Mouse (Mus musculus) liver, postnatal 0 days (tissue): Measurements from ENCODE around the gene Car11. TPM values are rescaled to one million over a fixed set of nuclear protein-coding genes. Genes with fewer than 3 reads are reported as not detected.

Experiments used
- ATAC-seq: fragments of 200-750 bp; cut with Nextera tagmentation; 2 replicates; pipeline ENCODE4 v1.8.0; 2017; ENCODE audit warnings: mild to moderate bottlenecking, moderate library complexity
- DNase-seq: peaks from one replicate; pipeline ENCODE4 v3.0.0-alpha.2; 2016
- H3K27ac ChIP-seq: fragments of 300-500 bp; sonication (generic); 2 replicates; pipeline ENCODE4 v1.5.1; 2014; ENCODE audit warnings: antibody characterized with exemption, moderate library complexity, mild to moderate bottlenecking, low read depth
- H3K27me3 ChIP-seq: fragments of 300-500 bp; sonication (generic); 2 replicates; pipeline ENCODE4 v1.6.1; 2014; ENCODE audit warnings: low read length, control low read depth, mixed read lengths; ENCODE audit not compliant: insufficient read depth
- H3K36me3 ChIP-seq: fragments of 300-500 bp; sonication (generic); replicated peaks from 2 replicates; pipeline ENCODE4 v1.6.1; 2014; ENCODE audit warnings: mild to moderate bottlenecking, control low read depth, low read length, moderate library complexity, mixed read lengths; ENCODE audit not compliant: insufficient read depth
- H3K4me1 ChIP-seq: fragments of 300-500 bp; sonication (generic); 2 replicates; pipeline ENCODE4 v1.6.1; 2014; ENCODE audit warnings: antibody characterized with exemption, mild to moderate bottlenecking, control low read depth; ENCODE audit not compliant: insufficient read depth
- H3K4me2 ChIP-seq: fragments of 300-500 bp; sonication (generic); 2 replicates; pipeline ENCODE4 v1.6.1; 2014; ENCODE audit warnings: low read depth, mild to moderate bottlenecking, low read length, moderate library complexity, mixed read lengths
- H3K4me3 ChIP-seq: fragments of 300-500 bp; sonication (generic); 2 replicates; pipeline ENCODE4 v1.5.1; 2014; ENCODE audit warnings: low read depth, low read length
- H3K9ac ChIP-seq: fragments of 300-500 bp; sonication (generic); replicated peaks from 2 replicates; pipeline ENCODE4 v1.6.1; 2014; ENCODE audit warnings: mild to moderate bottlenecking, moderate library complexity
- H3K9me3 ChIP-seq: fragments of 300-500 bp; sonication (generic); 2 replicates; pipeline ENCODE4 v1.6.1; 2016; ENCODE audit warnings: mild to moderate bottlenecking, control low read depth, low read length, mixed read lengths
- CTCF ChIP-seq: sonication (generic); IDR thresholded peaks from 2 replicates; pipeline ENCODE4 v1.5.1; 2016; ENCODE audit warnings: antibody characterized with exemption, low read depth
- EP300 ChIP-seq: IDR thresholded peaks from 2 replicates; pipeline ENCODE4 v1.6.1; 2016; ENCODE audit warnings: antibody characterized with exemption, low read depth, mild to moderate bottlenecking
- WGBS: fragments of 180-500 bp; shearing (Covaris S2); extraction: QIAGEN DNeasy Blood & Tissue Kit; methylation state at CpG from one replicate; pipeline ENCODE4 v1.1.7; 2014; ENCODE audit not compliant: insufficient replicate concordance; 5-methylcytosine and 5-hydroxymethylcytosine counted together
- polyA plus RNA-seq: library from polyadenylated mRNA; unstranded; fragments of >200 nt; fragmentation: Nextera tagmentation; extraction: Ambion mirVana; gene quantifications from 2 replicates; pipeline ENCODE4 v1.2.1, GENCODE M21; 2015

Gene Car11
- polyA plus RNA-seq, 1 experiment from 2014 or later = 0.15 TPM

DNA sequence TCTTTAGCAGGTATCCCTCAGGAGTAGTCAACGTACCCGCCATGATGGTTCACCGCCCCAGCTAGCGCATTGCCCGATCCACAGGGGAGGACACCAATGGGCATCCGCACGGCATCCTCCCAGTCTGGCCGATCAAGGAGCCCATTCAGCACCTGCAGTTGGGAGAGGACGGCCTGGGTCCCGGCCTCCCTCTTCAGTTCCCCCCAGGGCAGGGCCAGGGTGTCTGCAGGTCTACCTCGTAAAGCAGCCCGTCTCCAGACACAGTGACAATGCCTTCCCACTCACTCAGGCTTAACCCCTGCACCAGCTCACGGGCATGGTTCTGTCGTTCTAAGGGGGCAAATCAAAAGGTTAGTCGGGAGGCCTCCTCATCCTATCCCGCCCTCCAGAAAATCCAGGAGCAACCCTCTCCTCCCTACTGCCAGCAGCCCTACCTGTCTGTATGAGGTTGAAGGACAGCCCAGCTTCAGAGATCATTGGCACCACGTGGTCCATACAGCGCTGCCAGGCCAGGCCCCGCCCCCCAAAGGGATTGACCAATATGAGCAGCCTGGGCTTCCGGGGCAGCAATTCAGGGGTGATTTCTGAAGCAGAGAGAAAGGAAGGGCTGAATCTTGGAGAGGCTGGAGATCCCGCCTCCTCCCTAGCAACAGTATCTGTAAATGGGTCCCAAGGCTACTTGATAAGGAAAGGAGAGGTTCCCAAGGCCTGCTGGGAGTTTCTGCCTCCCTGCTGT lies 12.5 kb downstream of the Car11 start:
- Histone ChIP-seq H3K27ac (peak overlapping the region; percentile 88), H3K4me2 (no peak overlapping the region), H3K36me3 (peaks cover 36% of the 10 kb centered on the region), H3K4me1 (peaks cover 51% of the 10 kb centered on the region), H3K9ac (no peak overlapping the region), H3K4me3 (no peak overlapping the region), H3K9me3 (no peaks in the 10 kb centered on the region), H3K27me3 (no peaks in the 10 kb centered on the region)
- TF ChIP-seq CTCF = no peak
- ATAC-seq = peak; percentile 16
- WGBS = 85% methylated on average over 21 of the region's 21 CpGs
- peak; percentile 80 for DNase-seq

DNA sequence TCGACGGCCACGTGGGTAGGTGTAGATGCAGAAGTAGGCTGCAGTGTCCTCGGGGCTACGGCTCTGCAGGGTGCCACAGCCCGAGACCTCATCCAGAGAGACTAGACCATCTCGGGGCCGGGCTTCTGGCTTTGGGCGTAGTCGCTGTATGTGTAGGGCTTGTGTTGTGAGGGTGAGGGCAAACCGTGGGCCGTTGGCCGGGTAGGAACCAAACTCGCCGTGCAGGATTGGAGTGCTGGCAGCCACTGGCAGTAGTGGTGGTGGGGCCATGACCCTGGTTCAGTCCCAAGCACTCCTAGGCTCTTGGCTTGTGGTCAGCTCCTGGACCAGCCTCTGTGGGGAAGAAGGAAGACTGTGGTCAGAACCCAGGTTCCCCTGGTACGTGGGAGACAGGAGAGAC lies 13.8 kb downstream of the Car11 start:
- peak overlapping the region; percentile 89 for H3K4me2 ChIP-seq
- peak overlapping the region; percentile 16 for H3K9ac ChIP-seq
- H3K9me3 ChIP-seq = no peaks in the 10 kb centered on the region
- 90% methylated on average over 16 of the region's 16 CpGs for WGBS
- H3K36me3 ChIP-seq = peaks cover 36% of the 10 kb centered on the region
- 0 out of 2 replicates have a peak overlapping the region, but pooled peaks have one; percentile 84 for H3K4me3 ChIP-seq
- ATAC-seq (no peak), DNase-seq (no peak)
- no peak for TF ChIP-seq EP300
- TF ChIP-seq CTCF = no peak
- peak overlapping the region; percentile 88 for H3K27ac ChIP-seq
- peaks cover 42% of the 10 kb centered on the region for H3K4me1 ChIP-seq
- H3K27me3 ChIP-seq = no peaks in the 10 kb centered on the region

DNA sequence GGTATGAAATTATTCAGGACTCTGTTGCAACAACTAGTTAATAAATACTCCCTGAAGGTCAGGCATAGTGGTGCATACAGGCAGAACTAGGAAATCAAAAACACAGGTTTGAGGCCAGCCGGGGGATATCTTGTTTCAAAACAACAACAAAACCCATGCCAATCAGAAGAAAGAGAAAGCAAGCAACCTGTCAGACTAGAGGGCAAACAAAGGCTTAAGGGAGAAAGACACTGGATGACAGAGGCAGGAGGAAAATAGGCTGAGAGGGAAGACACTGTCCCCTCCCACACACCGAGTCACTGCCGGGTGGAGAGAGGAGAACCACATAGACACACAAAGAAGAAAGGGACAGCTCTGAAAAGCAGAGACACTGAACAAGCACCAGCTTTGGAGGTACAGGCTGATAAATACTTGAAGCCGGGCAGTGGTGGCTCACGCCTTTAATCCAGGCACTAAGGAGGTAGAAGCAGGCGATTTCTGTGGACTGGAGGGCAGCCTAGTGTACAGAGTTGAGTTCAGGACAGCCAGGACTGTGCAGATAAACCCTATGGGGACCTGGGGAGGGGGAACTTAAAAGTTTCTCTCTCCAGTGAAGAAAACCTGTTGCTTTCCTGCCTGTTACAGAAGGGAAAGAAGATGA lies 14.4 kb downstream of the Car11 start:
- TF ChIP-seq CTCF (no peak), EP300 (peak; percentile 31; the same call in 1 of the 2 replicates)
- Histone ChIP-seq H3K27me3 (no peaks in the 10 kb centered on the region), H3K4me3 (peak overlapping the region; percentile 84), H3K36me3 (peaks cover 36% of the 10 kb centered on the region), H3K4me1 (peaks cover 39% of the 10 kb centered on the region), H3K4me2 (peak overlapping the region; percentile 89), H3K9ac (peak overlapping the region; percentile 69), H3K27ac (peak overlapping the region; percentile 88), H3K9me3 (no peaks in the 10 kb centered on the region)
- ATAC-seq (peak; percentile 6; the same call in 1 of the 2 replicates), DNase-seq (no peak)
- 66% methylated on average over 6 of the region's 6 CpGs for WGBS

DNA sequence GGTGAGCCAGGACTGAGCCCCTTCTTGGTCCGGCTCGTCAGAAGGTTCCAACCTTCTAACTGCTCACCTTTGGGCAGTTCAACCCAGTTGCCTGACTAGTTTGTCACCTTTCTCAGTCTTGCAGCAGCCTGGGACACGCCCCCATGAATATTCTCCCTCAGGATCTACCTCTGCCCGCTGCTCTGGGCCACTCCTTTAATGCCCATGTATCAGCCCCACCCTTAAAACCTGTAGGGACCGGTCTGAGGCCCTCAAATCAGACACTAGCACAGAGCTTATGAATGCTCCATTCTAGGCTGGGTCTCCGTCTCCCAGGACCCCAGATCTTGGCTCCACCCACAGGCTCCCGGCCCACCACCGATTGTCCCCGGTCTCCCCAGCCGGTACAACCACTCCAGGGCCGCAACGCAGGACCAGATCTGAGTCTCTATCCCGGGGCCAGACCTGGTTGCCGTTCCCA lies 15.0 kb downstream of the Car11 start:
- TF ChIP-seq CTCF (no peak), EP300 (no peak)
- Histone ChIP-seq H3K4me2 (peak overlapping the region; percentile 89), H3K27ac (peak overlapping the region; percentile 88), H3K4me1 (peaks cover 46% of the 10 kb centered on the region), H3K9me3 (no peaks in the 10 kb centered on the region), H3K36me3 (peaks cover 40% of the 10 kb centered on the region), H3K27me3 (no peaks in the 10 kb centered on the region), H3K9ac (peak overlapping the region; percentile 69), H3K4me3 (peak overlapping the region; percentile 84)
- ATAC-seq (peak; percentile 48), DNase-seq (no peak)
- 11% methylated on average over 14 of the region's 14 CpGs for WGBS

DNA sequence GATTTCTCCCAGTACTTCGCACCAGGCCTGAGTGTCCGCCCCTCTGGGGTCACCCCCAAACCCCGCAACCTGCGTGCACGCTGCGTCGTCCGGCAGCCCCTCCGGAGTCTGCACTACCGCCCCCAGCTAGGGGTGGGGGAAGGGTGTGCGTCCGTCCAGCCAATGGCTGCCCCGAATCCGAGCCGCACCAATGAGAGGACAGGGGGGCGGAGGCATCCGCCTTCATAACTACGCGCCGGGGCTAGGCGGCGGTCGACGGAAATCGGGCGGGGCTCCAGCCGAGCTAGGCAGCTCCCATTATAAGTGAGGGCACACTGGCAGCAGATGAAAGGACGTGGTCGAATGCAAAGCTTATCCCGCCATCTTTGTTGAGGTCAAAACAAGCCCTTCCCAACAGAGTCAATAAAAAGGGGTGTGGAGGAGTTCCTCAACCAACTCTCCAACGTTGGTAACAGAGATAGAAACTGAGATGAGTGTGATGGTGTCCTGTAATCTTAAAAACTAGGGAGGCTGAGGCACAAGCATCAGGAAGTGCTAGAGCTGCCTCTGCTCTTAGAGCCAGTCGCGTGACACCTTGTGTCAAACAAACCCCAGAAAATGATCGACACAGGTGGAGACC lies 15.6 kb downstream of the Car11 start, which contains the start of gene Rpl18:
Rpl18 (plus strand) TSS at position 368 of the 619 bp plus-strand sequence.
- peak; percentile 64; the same call in 1 of the 2 replicates for TF ChIP-seq EP300
- peak; percentile 6; the same call in 1 of the 2 replicates for TF ChIP-seq CTCF
- H3K4me3 ChIP-seq = peak within 1 kb of the TSS; percentile 84
- DNase-seq (peak; percentile 96), ATAC-seq (peak; percentile 85)
- H3K4me2 ChIP-seq = peak within 1 kb of the TSS; percentile 89
- peak within 1 kb of the TSS; percentile 69 for H3K9ac ChIP-seq
- no peaks in the 10 kb centered on the region for H3K9me3 ChIP-seq
- 5% methylated on average over 34 of the region's 34 CpGs for WGBS
- H3K4me1 ChIP-seq = peaks cover 48% of the 10 kb centered on the region
- no peaks in the 10 kb centered on the region for H3K27me3 ChIP-seq
- H3K27ac ChIP-seq = peak within 1 kb of the TSS; percentile 94
- peaks cover 42% of the 10 kb centered on the region for H3K36me3 ChIP-seq
